Mouse (Mus musculus): ENCODE measurements around the gene Isoc2a.

DNA sequence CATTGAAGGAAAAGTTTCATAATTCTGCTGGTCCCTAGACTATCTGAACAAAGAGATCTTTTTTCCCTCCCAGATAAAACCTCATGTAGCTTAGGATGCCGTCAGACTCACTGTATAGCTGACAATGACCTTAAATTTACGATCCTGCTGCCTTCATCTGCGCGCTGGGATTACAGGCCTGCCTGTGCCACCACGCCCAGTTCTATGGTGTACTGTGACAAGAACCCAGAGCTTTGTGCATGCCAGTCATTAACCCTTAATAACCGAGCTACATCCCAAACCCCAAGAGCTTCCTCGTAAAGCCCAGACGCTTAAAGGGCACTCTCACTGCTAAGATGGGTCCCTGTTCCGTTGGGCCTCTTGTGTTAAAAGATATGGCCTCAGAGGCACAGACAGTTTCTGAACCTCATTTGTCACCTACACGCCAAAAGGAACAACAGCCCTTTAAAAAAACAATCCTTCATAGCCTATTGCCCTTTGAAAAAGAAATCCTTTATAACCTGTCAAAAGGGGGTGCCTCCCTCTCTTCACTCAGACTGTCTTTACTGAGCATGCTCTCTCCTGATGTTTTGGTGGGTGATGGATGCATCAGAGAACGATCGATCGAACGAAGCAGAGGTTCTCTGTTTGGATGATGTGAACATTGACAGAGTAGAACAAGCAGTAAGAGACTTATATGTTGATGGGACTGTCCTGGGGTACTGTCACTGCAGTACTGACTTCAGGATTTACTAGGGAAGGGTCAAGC is 38.9 kb downstream of the Isoc2a start:
- TF ChIP-seq CTCF (IDR thresholded peaks at IDR 0.05; ENCODE audit: control insufficient read depth, insufficient read depth, insufficient replicate concordance, low read depth, low read length) (no peak), POLR2A (IDR thresholded peaks at IDR 0.05; ENCODE audit: control insufficient read depth, low read depth, low read length) (no peak)

Data from testis, adult 2 months (tissue).